Mouse (Mus musculus): ENCODE measurements at regions not wholly inside any gene's neighbourhood (a gene's known extent, or its start where the extent isn't known, plus 50 kb on each side); places are given as distances from the start of the nearest gene placed in this dataset.

DNA sequence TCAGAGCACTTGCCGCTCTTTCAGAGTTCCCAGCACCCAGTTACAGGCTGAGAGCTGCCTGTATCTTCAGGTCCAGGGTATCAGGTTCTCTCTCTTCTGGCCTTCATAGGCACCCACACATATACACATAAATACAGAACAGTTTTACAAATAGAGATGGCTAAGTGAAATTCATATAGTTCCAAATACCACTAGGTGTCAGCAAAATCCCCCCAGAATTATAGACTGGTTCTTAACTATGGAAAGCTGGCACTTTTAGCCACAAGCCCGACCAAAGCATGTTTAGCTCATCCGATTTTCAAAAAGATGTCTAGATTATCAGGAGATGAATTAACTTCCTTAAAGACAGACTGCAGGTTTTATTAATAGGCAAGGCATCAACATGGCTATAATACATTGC lies 107.4 kb upstream of the Apob start:
- no peak for TF ChIP-seq EP300 (IDR thresholded peaks at IDR 0.05; ENCODE audit: low read depth)
- TF ChIP-seq CTCF (IDR thresholded peaks at IDR 0.05; ENCODE audit: low read depth): no peak

Measured in liver, embryonic 14.5 days (tissue).